Mouse (Mus musculus): ENCODE results near the gene Bcar1.

- TF ChIP-seq GATA1 (IDR thresholded peaks at IDR 0.05; ENCODE audit: low read length) (no peak), TAL1 (IDR thresholded peaks at IDR 0.05; ENCODE audit: low read length) (no peak)
Observed at GRCm38 (mm10) chr8:111776492-111776891, 32.9 kb upstream of the Bcar1 start.

All from erythroblast, embryonic 14.5 days (primary cell).